Mouse (Mus musculus) lung, embryonic 15.5 days (tissue): ENCODE data around the gene Hsph1. TPM values are rescaled to one million over a fixed set of nuclear protein-coding genes. Genes with fewer than 3 reads are reported as not detected.

Experiments
- ATAC-seq: fragments of 200-750 bp; cut with Nextera tagmentation; 2 replicates; pipeline ENCODE4 v1.8.0; 2017; ENCODE audit warnings: moderate number of reproducible peaks, borderline replicate concordance; ENCODE audit not compliant: low FRiP score, low TSS enrichment; ENCODE audit errors: extremely low read depth
- H3K27ac ChIP-seq: fragments of 300-500 bp; sonication (generic); 2 replicates; pipeline ENCODE4 v1.5.1; 2015; ENCODE audit warnings: moderate library complexity, mild to moderate bottlenecking, inconsistent platforms
- H3K27me3 ChIP-seq: fragments of 300-500 bp; sonication (generic); 2 replicates; pipeline ENCODE4 v1.6.1; 2015; ENCODE audit warnings: inconsistent platforms
- H3K36me3 ChIP-seq: fragments of 300-500 bp; sonication (generic); 2 replicates; pipeline ENCODE4 v1.6.1; 2015; ENCODE audit warnings: inconsistent platforms
- H3K4me1 ChIP-seq: fragments of 300-500 bp; sonication (generic); 2 replicates; pipeline ENCODE4 v1.6.1; 2015; ENCODE audit warnings: inconsistent platforms
- H3K4me2 ChIP-seq: fragments of 300-500 bp; sonication (generic); 2 replicates; pipeline ENCODE4 v1.6.1; 2015; ENCODE audit warnings: inconsistent platforms, mild to moderate bottlenecking, moderate library complexity
- H3K4me3 ChIP-seq: fragments of 300-500 bp; sonication (generic); 2 replicates; pipeline ENCODE4 v1.5.1; 2015; ENCODE audit warnings: mild to moderate bottlenecking, inconsistent platforms
- H3K9ac ChIP-seq: fragments of 300-500 bp; sonication (generic); 2 replicates; pipeline ENCODE4 v1.6.1; 2015; ENCODE audit warnings: inconsistent platforms
- H3K9me3 ChIP-seq: fragments of 300-500 bp; sonication (generic); 2 replicates; pipeline ENCODE4 v1.6.1; 2016; ENCODE audit warnings: inconsistent platforms
- WGBS: fragments of 180-500 bp; shearing (Covaris S2); methylation state at CpG from one replicate; pipeline ENCODE4 v1.1.7; 2015; 5-methylcytosine and 5-hydroxymethylcytosine counted together
- polyA plus RNA-seq: library from polyadenylated mRNA; unstranded; fragments of >200 nt; fragmentation: Nextera tagmentation; extraction: Ambion mirVana; gene quantifications from 2 replicates; pipeline ENCODE4 v1.2.1, GENCODE M21; 2015

Hsph1 gene
- polyA plus RNA-seq, 1 experiment from 2014 or later: 52.7 TPM

GRCm38 (mm10) chr5:149658741-149659413, 22.7 kb upstream of the Hsph1 start:
- Histone ChIP-seq H3K4me3 (no peak overlapping the region), H3K4me2 (no peak overlapping the region), H3K9ac (no peak overlapping the region), H3K27me3 (no peaks in the 10 kb centered on the region), H3K36me3 (no peaks in the 10 kb centered on the region), H3K27ac (no peak overlapping the region), H3K4me1 (no peaks in the 10 kb centered on the region), H3K9me3 (no peaks in the 10 kb centered on the region)
- no peak for ATAC-seq
- WGBS: 62% methylated on average over 9 of the region's 9 CpGs

GRCm38 (mm10) chr5:149658022-149658421, 21.8 kb upstream of the Hsph1 start:
- H3K4me3 ChIP-seq: no peak overlapping the region
- H3K27ac ChIP-seq: no peak overlapping the region
- no peak for ATAC-seq
- H3K36me3 ChIP-seq: no peaks in the 10 kb centered on the region
- no peak overlapping the region for H3K9ac ChIP-seq
- no peak overlapping the region for H3K4me2 ChIP-seq
- H3K27me3 ChIP-seq: no peaks in the 10 kb centered on the region
- no peaks in the 10 kb centered on the region for H3K9me3 ChIP-seq
- no peaks in the 10 kb centered on the region for H3K4me1 ChIP-seq
- WGBS: 59% methylated on average over 3 of the region's 3 CpGs

- no peak overlapping the region for H3K4me2 ChIP-seq
- no peak overlapping the region for H3K4me3 ChIP-seq
- H3K4me1 ChIP-seq: no peaks in the 10 kb centered on the region
- no peaks in the 10 kb centered on the region for H3K9me3 ChIP-seq
- H3K9ac ChIP-seq: no peak overlapping the region
- no peaks in the 10 kb centered on the region for H3K36me3 ChIP-seq
- H3K27me3 ChIP-seq: no peaks in the 10 kb centered on the region
- WGBS: 89% methylated on average over 9 of the region's 9 CpGs
- no peak overlapping the region for H3K27ac ChIP-seq
- ATAC-seq: no peak
Measured at GRCm38 (mm10) chr5:149655636-149656035, 19.5 kb upstream of the Hsph1 start.

- 33% methylated on average over 4 of the region's 4 CpGs for WGBS
- H3K27ac ChIP-seq: no peak overlapping the region
- no peak overlapping the region for H3K9ac ChIP-seq
Measured at GRCm38 (mm10) chr5:149650179-149650553, 14.0 kb upstream of the Hsph1 start.

GRCm38 (mm10) chr5:149649499-149650178, 13.5 kb upstream of the Hsph1 start:
- Histone ChIP-seq H3K9ac (no peak overlapping the region), H3K4me1 (peaks cover 18% of the 10 kb centered on the region), H3K9me3 (no peaks in the 10 kb centered on the region), H3K27me3 (no peaks in the 10 kb centered on the region), H3K27ac (no peak overlapping the region), H3K4me2 (no peak overlapping the region), H3K4me3 (no peak overlapping the region), H3K36me3 (no peaks in the 10 kb centered on the region)
- ATAC-seq: no peak
- WGBS: 64% methylated on average over 14 of the region's 14 CpGs

More at GRCm38 (mm10) chr5:149650179-149650553, 14.0 kb upstream of the Hsph1 start:
- H3K27me3 ChIP-seq: no peaks in the 10 kb centered on the region
- H3K36me3 ChIP-seq: no peaks in the 10 kb centered on the region
- no peak for ATAC-seq
- H3K4me3 ChIP-seq: no peak overlapping the region
- H3K9me3 ChIP-seq: no peaks in the 10 kb centered on the region
- no peak overlapping the region for H3K4me2 ChIP-seq
- H3K4me1 ChIP-seq: peaks cover 18% of the 10 kb centered on the region

GRCm38 (mm10) chr5:149648895-149649406, 12.8 kb upstream of the Hsph1 start:
- H3K36me3 ChIP-seq: no peaks in the 10 kb centered on the region
- no peak overlapping the region for H3K27ac ChIP-seq
- H3K4me3 ChIP-seq: no peak overlapping the region
- H3K9ac ChIP-seq: no peak overlapping the region
- no peak overlapping the region for H3K4me2 ChIP-seq
- peaks cover 18% of the 10 kb centered on the region for H3K4me1 ChIP-seq
- ATAC-seq: peak; percentile 35; the same call in 1 of the 2 replicates
- WGBS: 55% methylated on average over 6 of the region's 6 CpGs
- no peaks in the 10 kb centered on the region for H3K9me3 ChIP-seq
- no peaks in the 10 kb centered on the region for H3K27me3 ChIP-seq

GRCm38 (mm10) chr5:149648196-149648595, 12.0 kb upstream of the Hsph1 start:
- WGBS: 22% methylated on average over 4 of the region's 4 CpGs
- Histone ChIP-seq H3K9ac (no peak overlapping the region), H3K4me3 (no peak overlapping the region), H3K36me3 (no peaks in the 10 kb centered on the region), H3K27me3 (no peaks in the 10 kb centered on the region), H3K27ac (no peak overlapping the region), H3K4me1 (peaks cover 18% of the 10 kb centered on the region), H3K9me3 (no peaks in the 10 kb centered on the region), H3K4me2 (no peak overlapping the region)
- ATAC-seq: peak; percentile 27; the same call in 1 of the 2 replicates

GRCm38 (mm10) chr5:149647367-149648115, 11.4 kb upstream of the Hsph1 start:
- Histone ChIP-seq H3K27ac (no peak overlapping the region), H3K4me2 (no peak overlapping the region), H3K27me3 (no peaks in the 10 kb centered on the region), H3K9me3 (no peaks in the 10 kb centered on the region), H3K4me3 (no peak overlapping the region), H3K4me1 (peaks cover 18% of the 10 kb centered on the region), H3K9ac (no peak overlapping the region), H3K36me3 (no peaks in the 10 kb centered on the region)
- no peak for ATAC-seq
- 52% methylated on average over 8 of the region's 8 CpGs for WGBS

GRCm38 (mm10) chr5:149642783-149643509, 6.8 kb upstream of the Hsph1 start:
- Histone ChIP-seq H3K36me3 (no peaks in the 10 kb centered on the region), H3K4me3 (no peak overlapping the region), H3K4me2 (no peak overlapping the region), H3K27me3 (no peaks in the 10 kb centered on the region), H3K27ac (no peak overlapping the region), H3K4me1 (no peaks in the 10 kb centered on the region), H3K9ac (no peak overlapping the region), H3K9me3 (no peaks in the 10 kb centered on the region)
- no peak for ATAC-seq
- WGBS: 79% methylated on average over 11 of the region's 11 CpGs

GRCm38 (mm10) chr5:149642366-149642765, 6.2 kb upstream of the Hsph1 start:
- WGBS: 54% methylated on average over 6 of the region's 6 CpGs
- Histone ChIP-seq H3K27ac (no peak overlapping the region), H3K4me3 (no peak overlapping the region), H3K9me3 (no peaks in the 10 kb centered on the region), H3K36me3 (no peaks in the 10 kb centered on the region), H3K4me2 (no peak overlapping the region), H3K4me1 (no peaks in the 10 kb centered on the region), H3K9ac (no peak overlapping the region), H3K27me3 (no peaks in the 10 kb centered on the region)
- ATAC-seq: no peak

- Histone ChIP-seq H3K9ac (no peak overlapping the region), H3K9me3 (no peaks in the 10 kb centered on the region), H3K27me3 (no peaks in the 10 kb centered on the region), H3K4me2 (no peak overlapping the region), H3K27ac (no peak overlapping the region), H3K4me3 (no peak overlapping the region), H3K4me1 (no peaks in the 10 kb centered on the region), H3K36me3 (no peaks in the 10 kb centered on the region)
- ATAC-seq: no peak
- 82% methylated on average over 8 of the region's 8 CpGs for WGBS
Measured at GRCm38 (mm10) chr5:149641277-149641892, 5.2 kb upstream of the Hsph1 start.
